Mouse (Mus musculus): Measurements from ENCODE around the gene Them7.

The Them7 gene

DNA sequence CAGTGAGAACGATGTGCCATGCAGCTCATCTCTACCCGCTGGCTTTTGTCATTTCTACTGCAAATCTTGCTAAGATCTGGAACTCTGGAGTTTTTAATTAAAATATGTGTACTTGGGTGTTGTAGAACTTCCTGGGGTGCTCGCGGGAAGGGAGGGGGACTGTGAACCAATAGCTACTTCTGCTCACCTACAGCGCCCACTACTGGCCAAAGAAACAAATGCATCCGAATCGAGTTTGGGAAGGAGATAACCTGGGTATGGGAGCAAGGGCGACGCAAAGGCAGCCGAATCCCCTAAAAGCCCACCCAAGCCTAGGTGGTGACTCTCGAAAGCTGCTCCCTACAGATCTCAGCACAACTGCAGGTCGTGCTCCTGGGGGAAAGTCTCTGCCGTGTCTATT, 87.3 kb downstream of the Them7 start:
- DNase-seq (ENCODE audit: low spot score in 2 of 2) = no peak

DNA sequence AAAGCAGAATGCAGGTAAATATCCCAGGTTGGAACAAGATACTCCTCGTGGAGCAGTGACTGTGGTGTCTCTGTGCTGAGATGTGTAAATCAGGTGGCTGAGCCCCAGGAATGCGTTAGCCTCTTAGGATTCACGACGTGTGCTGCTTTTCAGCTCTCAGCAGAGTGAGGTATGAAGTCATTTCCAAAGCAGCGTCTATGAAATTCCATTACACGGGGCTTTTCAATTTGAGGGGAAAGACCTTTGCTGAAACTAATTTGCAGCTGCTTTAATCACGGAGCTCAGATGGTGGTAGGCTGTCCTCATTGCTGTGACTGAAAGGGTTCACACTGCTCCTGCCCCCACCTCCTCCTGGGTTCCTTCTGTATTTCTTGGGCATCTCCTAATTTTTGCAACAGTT, 87.9 kb downstream of the Them7 start:
- DNase-seq (ENCODE audit: low spot score in 2 of 2) = no peak

DNA sequence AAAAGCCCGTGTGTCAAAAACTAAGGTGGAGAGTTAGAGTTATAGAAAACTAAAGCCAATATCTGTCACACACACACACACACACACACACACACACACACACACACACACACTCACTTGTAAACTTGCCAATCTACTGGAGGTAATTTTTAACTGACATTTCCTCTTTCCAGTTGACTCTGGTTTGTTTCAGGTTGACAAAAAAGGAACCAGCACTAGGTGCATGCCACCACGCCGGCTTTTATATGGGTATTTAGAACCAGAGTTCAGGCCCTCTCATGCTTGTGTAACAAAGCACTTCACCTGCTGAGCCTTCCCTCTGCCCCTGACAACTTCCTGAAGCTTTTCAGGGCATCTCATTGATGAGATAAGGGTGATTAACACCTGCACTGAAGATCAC, 89.0 kb downstream of the Them7 start:
- no peak for DNase-seq (ENCODE audit: low spot score in 2 of 2)

DNA sequence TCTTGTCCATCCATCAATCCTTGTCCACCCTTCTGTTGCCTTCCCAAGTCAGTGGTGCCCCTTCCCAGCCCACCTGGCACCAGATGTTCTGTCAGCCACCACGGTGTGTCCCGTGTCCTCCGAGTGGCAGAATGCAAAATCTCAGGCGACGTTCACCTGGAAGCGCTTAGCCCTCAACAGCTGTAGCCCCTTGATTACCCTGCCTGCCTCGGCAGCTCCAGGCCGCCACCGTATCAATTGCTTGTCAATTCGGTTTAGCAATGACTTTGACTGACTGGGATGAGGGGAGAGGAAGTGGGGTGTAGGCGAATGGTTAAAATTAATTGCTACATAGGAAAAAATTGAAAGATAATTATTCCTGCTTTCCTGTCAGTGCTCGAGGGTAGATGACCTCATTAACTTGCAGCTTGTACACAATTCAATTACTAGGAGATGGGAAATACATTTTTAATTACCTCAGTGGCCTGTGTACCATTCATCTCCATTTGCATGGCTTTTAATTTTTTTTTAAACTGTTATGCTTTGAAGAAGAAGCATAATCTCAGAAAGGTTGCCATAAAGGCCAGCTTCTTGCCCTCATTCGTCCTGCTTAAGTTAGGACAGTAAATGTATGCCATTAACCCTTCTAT, 93.5 kb downstream of the Them7 start:
- no peak for DNase-seq (ENCODE audit: low spot score in 2 of 2)

DNA sequence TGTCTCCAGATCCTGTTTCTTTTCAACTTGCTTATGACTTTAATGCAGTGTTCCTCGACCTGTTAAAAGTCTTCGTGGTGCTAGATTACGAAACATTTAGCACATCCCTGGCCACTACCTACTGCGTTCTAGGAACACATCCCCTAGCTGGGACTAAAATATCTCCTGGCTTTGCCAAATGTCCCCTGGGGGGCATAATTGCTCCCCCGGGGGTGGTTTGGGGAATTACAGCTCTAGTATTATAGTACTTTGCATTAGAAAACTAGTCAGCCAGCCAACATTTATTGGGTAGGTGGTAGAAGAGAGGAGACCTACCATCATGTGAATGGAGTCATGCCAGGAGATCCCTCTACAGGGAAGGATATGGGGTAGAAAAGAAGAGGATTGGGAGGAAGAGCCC, 101.9 kb downstream of the Them7 start:
- DNase-seq (ENCODE audit: low spot score in 2 of 2) = no peak

DNA sequence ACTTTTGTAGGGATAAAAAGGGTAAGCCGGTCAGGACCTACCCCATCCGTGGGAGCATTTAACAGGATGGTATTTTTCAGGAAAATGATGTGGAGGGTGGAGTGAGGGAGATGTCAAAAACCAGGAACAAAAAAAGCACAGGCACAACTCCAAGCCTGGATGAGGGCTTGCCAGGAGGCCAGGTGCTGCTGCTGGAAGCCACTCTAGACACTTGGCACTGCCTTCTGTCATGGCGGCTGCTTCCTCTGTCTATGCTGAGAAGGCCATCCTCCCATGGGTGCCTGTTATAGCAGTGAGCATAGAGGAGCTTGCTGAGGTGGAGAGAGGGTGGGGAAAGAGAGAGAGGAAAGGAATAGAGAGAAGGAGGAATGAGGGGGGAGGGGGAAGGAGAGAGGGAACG, 105.9 kb downstream of the Them7 start:
- DNase-seq (ENCODE audit: low spot score in 2 of 2) = no peak

DNA sequence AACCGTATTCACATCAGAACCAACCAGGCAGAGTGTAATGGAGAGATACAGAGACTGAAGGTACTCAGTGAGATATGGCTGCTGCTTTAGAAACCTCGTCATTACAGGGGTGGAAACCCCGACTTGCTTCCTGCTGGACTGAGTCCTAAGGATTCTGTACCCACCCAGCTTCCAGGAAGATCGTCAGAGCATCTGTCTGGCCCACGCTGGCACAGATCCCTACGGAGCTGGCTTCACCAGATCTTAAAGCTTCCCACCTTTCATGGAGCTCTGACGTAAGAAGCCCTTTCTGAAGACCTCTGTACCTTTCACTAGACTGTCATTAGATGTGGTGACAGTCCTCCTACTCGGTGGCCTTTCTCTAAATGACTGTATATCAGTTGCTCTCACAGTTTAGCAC, 109.0 kb downstream of the Them7 start:
- no peak for DNase-seq (ENCODE audit: low spot score in 2 of 2)

DNA sequence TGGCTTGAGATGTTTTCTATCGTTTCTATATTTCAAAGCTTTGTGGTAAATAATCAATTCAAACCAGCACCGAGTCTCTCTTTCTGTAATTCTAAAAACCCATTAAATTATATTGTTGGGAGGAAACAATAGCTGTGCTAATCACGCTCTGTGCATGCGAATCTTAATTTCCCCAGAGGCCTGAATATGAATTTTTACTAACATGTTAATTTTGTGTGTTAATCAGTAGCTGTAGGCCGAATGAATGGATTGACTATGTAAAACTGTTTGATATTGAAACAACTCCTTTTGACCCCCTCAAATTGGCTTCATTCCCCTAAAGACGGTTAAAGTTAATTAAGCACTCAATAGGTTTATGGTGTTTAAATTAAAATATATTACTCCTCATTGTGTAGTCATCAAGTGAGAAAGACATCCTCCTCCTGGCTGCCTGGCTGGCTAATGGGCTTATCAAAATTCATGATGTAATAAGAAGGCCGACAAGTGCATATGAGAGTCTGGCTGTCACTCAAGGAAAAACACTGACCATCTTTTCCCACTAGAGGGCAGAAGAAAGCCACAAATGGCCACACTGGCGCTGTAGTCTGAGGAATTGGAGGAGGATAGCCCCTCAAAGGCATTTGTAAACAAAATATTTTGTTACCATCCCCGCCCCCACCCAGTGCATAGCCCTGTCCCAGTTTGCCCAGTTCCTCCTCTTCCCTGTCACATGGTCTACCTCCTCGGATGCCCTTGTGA, 110.0 kb downstream of the Them7 start:
- DNase-seq (ENCODE audit: low spot score in 2 of 2) = peak in 1 of 2 experiments; percentile 9

DNA sequence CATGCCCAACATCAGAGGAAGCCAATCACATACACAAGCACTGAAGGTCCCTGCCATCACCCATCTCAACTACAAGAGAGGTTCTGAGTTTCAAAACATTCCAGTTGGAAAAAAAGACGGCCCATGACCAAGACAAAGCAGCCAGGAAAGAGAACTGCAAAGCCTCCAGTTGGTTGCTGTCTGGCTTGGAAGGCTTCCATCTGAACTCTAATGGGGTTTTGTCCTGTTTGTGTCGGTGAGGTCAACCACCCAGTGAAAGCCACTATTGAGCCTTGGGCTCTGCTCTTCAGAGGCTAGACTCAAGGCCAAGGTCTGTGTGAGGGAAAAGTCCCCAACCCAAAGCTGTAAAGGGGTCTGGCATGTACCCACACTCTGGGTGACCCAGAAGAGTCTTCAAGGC, 111.5 kb downstream of the Them7 start:
- DNase-seq (ENCODE audit: low spot score in 2 of 2) = no peak

DNA sequence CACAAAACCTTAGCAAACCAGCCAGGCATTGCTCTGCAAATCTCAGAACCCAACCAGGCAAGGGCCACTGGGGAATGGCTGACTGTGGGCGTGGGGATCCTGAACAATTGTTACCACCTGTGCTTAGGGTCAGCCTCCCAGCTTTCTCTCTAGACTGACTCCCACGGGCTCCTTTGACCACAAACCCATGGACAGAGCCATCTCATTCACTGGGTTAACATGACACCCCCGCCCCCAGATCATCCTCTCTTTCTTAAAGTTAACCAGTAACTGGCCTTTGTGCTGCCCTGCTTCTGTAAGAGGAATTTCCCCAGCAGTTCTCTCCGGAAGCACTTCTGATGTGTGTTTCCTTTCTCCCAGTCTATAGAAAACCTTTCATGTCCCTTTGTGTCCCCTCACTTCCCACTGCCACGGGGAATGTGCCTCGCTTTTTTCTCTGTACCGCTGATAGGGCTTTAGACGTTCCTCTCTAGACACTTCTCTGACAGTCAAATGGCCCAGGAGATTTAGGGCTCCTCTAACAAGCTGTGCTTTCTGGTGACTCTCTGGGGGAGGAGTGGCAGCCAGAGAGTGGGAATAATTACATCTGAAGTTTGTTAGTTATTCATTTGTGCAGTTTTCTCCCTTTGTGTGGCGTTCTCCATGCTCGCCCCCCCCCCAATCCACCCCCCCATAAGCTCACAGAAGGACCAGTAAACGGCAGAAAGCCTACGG, 112.4 kb downstream of the Them7 start:
- no peak for DNase-seq (ENCODE audit: low spot score in 2 of 2)

DNA sequence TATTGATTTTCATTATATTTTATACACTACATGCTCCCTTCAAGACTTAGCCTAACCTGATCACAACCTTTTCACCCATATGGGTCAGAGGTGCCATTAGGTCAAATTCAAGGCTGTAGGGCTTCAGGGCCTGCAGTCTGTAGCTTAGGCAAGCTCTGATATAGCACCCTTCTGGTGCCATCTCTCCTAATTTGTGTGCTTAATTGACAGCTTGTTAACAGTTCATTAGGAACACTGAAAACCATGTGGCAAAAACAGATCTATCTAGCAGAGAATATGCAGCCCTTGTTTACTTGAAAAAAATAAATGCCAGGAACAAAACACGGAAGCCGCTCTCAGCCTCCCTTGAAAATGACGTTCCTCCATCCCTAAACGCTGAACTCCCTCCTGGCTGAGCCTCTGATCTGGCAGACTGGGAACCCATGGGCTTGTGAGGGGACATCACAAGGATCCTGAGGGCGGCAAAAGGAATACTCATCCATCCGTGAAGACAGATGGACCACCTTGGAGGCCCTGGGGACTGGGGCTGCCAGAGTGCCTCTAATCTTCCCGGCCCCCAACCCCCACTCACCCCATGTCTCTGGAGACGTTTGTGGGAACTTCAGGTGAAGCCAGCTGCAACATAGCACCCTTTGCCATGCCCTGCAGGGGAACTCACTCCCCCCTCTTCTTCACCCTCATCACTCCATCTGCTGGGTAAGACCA, 113.2 kb downstream of the Them7 start:
- DNase-seq (ENCODE audit: low spot score in 2 of 2) = no peak

DNA sequence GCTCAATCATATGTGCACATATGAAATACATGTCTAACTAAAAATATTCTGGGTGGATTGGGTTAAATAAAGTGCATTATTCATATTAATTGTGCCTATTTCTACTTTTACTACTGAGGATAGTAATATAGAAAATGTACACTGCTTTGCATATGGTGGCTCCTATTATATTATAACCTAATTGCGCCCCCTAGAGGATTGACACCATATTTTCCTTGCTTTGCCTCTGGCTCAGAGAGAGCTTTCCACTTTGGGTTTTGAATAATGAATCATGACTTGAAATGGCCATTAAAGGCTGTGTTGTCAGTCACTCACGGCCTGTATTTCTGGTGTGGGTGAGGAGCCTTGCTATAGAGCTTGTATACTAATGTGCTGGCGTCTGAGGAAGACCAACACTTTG, 115.9 kb downstream of the Them7 start:
- DNase-seq (ENCODE audit: low spot score in 2 of 2) = no peak

DNA sequence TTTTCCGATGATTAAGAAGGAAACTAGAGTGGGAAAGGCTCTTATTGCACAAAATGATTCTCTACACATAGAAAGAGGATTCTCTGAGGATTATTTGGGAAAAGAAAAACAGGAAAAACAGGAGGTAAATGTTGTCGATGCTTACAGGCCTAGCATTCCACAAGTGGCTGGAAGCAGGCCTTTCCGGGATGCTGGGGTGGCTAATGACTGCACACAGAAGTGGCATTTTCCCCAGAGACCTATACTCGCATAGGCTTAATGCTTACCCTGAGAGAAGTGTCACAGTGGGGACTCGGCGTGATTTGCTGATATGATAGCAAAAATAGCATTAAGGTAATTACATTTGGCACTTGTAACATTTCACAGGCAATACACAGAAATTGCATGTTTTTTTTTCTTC, 124.8 kb downstream of the Them7 start:
- DNase-seq (ENCODE audit: low spot score in 2 of 2) = no peak

DNA sequence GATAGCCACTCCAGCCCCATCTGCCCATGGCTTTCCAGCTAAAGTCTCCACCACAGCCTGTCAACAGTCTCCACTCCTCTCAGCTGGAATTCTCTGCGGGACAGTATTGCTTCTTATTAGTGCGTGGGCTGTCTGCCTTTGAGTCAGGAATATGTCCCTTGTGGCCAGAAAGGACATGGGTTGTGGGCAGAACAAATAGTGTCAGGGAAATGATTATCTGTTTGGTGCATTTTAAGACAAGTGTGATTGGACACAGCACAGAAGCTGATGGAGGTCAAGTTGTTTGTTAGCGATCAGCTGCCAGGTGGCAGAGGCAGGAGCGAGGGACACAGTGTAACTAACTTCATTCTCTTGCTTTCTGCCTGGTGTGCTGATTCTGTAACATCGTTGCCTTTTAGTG, 132.7 kb downstream of the Them7 start:
- DNase-seq (ENCODE audit: low spot score in 2 of 2) = no peak

DNA sequence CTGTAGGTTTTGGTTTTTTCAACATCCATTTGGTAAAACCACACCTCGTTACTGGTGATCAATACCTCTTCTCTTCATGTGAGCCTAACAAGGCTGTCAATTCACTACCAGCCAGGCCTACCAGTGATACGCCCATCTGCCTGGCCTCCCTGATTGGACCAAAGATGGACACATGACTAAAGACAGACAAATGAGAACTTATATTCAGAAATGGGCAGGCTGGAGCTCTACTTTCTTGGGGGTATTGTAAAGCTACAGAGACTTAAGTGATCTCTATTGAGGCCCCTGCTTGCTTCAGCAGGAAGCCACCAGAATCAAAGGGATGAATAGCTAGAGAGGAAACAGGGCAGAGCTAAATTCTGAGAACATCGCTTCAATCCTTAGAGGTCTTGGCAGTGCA, 133.9 kb downstream of the Them7 start:
- no peak for DNase-seq (ENCODE audit: low spot score in 2 of 2)

DNA sequence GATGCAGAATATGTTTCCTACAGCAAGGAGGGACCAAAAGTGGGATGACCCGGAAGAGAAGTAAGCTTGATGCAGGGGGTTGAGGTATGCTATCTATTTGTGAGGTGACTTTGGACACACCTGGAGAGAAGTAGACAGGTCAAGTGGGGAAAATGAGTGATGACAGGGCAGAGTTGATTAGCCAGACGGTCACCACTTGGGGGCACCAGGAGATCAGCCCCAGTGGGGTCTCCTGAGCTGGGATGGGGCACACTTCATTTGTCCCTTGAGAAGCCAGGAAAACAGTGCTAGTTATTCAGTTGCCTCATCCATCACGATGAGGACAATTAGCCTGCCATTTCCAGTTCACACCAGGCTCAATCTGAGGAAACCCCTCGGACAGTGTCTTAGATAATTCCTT, 143.5 kb downstream of the Them7 start:
- DNase-seq (ENCODE audit: low spot score in 2 of 2) = no peak

DNA sequence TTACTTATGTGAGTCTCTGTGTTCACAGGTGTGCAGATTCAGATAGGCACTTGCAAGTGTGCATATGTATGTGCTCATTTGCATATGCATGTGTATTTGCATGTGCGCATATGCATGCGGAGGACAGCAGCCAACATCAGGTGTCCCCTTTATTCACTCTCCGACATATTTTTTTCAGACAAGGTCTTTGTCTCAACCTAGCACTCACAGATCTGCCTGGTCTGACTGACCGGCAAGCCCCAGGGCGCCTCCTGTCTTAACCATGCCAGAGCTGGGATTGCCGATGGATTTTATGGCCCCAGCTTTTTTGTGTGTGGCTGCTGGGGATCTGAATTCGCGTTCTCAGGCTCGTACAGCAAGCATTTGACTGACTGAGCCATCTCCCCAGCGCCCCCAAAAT, 146.1 kb downstream of the Them7 start:
- no peak for DNase-seq (ENCODE audit: low spot score in 2 of 2)

DNA sequence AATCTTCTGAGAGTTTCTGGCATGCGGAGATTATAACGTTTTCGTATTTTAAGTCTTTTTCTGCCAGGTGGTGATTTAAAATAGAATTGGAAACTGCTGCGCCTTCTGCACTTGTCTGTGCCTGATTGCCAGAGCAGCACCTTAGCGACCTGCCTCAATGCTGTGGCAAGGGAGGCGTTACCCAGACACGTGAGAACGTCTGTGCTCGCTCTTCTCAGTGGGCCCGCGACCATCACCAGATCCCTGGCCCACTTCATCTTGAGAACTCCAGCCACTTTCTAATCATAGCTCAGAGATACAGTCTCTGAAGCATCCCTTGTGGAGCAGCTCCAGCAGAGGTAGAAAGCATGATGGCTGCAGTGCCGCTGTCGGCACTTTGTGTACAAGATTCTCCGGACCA, 146.6 kb downstream of the Them7 start:
- DNase-seq (ENCODE audit: low spot score in 2 of 2) = no peak

DNA sequence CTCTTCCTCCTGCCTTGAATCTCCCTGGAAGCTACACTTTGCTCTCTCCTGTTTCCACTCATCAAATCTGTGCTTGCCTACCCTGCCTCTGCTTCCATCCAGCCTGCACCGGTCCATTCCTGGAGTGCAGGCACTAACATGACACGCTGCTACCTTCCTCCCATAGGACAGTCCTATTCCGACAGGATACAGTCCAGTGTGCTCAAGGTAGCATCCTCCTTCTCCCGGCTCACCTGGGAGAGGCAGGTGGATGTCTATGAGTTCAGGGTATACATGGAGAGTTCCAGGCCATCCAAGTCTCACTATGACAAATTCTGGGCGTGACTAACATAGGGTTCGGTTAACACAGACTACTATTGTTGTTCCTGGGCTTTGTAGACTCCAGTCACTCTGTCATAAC, 148.0 kb downstream of the Them7 start:
- DNase-seq (ENCODE audit: low spot score in 2 of 2) = no peak

DNA sequence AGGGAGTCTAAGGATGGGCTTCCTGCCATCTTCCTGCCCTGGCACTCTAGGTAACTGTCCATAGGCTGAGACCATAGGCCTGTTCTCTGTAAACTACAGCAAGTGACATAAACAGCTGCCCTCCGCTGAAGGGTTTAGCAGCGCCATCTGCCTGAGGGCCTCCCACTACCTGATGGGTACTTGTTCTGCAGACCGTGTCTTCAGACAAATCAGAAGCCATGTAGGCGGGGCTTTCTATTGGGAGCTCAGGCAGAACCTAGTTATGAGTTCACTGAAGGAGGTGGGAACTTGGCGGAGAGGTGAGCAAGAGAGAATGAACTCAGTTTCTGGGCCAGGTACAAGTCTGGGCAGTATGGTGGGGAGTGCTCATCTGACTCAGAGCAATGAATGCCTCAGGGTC, 148.6 kb downstream of the Them7 start:
- DNase-seq (ENCODE audit: low spot score in 2 of 2) = no peak

DNA sequence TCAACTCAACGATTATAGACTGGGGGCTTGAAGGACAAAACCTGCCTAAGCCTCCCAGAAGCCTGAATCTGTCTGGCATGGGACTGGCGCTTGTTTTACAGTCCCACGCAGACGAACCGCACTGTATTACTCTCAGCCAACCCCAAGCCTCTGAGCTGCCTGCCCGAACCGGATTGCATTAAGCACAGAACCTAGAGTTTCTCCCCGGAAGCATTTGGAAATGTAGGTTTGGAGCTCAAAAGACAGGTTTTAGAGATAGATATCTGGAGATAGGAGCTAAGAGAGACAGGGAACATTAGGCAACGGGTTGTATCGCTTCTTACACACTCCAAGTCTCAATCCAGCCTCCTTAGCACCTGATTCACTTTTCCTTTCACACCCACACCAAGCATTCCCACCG, 149.5 kb downstream of the Them7 start:
- no peak for DNase-seq (ENCODE audit: low spot score in 2 of 2)

DNA sequence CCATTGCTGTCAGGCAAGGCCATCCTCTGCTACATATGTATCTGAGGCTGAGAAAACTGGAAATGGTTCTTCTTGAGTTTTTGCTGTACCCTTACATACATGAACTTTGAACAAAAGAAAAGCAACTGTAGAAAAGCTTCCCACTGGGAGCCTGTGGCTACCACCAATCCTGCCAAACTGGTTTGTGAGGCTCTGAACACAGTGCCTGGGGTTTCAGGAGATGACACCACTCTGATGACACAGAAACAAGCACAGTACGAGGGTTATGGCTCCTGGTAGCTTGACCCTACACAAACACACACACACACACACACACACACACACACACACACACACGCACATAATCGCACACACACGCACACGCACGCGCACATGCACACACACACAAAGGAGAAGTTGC, 151.1 kb downstream of the Them7 start:
- no peak for DNase-seq (ENCODE audit: low spot score in 2 of 2)

DNA sequence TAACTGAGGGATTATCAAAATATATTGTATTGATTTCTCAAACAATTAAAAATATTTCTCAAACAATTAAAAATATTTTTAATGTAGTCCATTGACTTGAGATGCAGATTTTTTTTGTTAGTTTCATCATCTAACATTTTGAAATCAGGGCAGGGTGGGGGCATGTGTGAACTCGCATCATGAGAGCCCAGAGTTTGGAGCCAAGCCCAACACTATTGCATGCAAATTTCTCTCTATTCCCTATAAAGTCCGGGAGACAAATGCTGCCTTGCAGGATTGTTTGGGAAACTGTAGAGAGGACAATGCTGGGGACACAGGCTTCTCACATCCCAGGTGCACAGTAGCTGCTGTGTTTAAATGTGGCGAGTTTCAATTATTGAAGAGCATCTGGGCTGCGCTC, 151.6 kb downstream of the Them7 start:
- DNase-seq (ENCODE audit: low spot score in 2 of 2) = no peak
